Mouse (Mus musculus) lung, embryonic 16.5 days (tissue): ENCODE measurements around the gene Ttll12. TPM values are rescaled to one million over a fixed set of nuclear protein-coding genes. Genes with fewer than 3 reads are reported as not detected.

ENCODE experiments used
- ATAC-seq: fragments of 200-750 bp; cut with Nextera tagmentation; 2 replicates; pipeline ENCODE4 v1.8.0; 2017; ENCODE audit warnings: low read depth, mild to moderate bottlenecking, moderate library complexity
- H3K27ac ChIP-seq: fragments of 300-500 bp; sonication (generic); 2 replicates; pipeline ENCODE4 v1.5.1; 2014; ENCODE audit warnings: mild to moderate bottlenecking, control low read depth, low read length
- H3K27me3 ChIP-seq: fragments of 300-500 bp; sonication (generic); 2 replicates; pipeline ENCODE4 v1.6.1; 2014; ENCODE audit warnings: low read depth, low read length, mixed read lengths; ENCODE audit not compliant: control insufficient read depth, insufficient read depth
- H3K36me3 ChIP-seq: fragments of 300-500 bp; sonication (generic); 2 replicates; pipeline ENCODE4 v1.6.1; 2014; ENCODE audit warnings: low read length; ENCODE audit not compliant: control insufficient read depth, insufficient read depth
- H3K4me1 ChIP-seq: fragments of 300-500 bp; sonication (generic); replicated peaks from 2 replicates; pipeline ENCODE4 v1.6.1; 2014; ENCODE audit warnings: low read length, mixed read lengths; ENCODE audit not compliant: control insufficient read depth, insufficient read depth
- H3K4me2 ChIP-seq: fragments of 300-500 bp; sonication (generic); 2 replicates; pipeline ENCODE4 v1.6.1; 2014; ENCODE audit warnings: low read depth, low read length, control low read depth
- H3K4me3 ChIP-seq: fragments of 300-500 bp; sonication (generic); 2 replicates; pipeline ENCODE4 v1.5.1; 2014; ENCODE audit warnings: mild to moderate bottlenecking, low read length, control low read depth
- H3K9ac ChIP-seq: fragments of 300-500 bp; sonication (generic); 2 replicates; pipeline ENCODE4 v1.6.1; 2014; ENCODE audit warnings: low read length, control low read depth
- H3K9me3 ChIP-seq: fragments of 300-500 bp; sonication (generic); 2 replicates; pipeline ENCODE4 v1.6.1; 2016; ENCODE audit warnings: low read length; ENCODE audit not compliant: control insufficient read depth
- WGBS: fragments of 180-500 bp; shearing (Covaris S2); extraction: QIAGEN DNeasy Blood & Tissue Kit; methylation state at CpG from one replicate; pipeline ENCODE4 v1.1.7; 2014; 5-methylcytosine and 5-hydroxymethylcytosine counted together
- polyA plus RNA-seq: library from polyadenylated mRNA; unstranded; fragments of >200 nt; fragmentation: Nextera tagmentation; extraction: Ambion mirVana; gene quantifications from 2 replicates; pipeline ENCODE4 v1.2.1, GENCODE M21; 2015

Ttll12 gene
- polyA plus RNA-seq, 1 experiment from 2014 or later: 32.7 TPM

- H3K27me3 ChIP-seq: no peaks in the 10 kb centered on the region
- peak overlapping the region; percentile 85 for H3K27ac ChIP-seq
- peak overlapping the region; percentile 91 for H3K4me3 ChIP-seq
- H3K4me1 ChIP-seq: peaks cover 4% of the 10 kb centered on the region
- WGBS: 1% methylated on average over 68 of the region's 74 CpGs
- H3K9me3 ChIP-seq: peaks cover 3% of the 10 kb centered on the region
- peak; percentile 91 for ATAC-seq
- H3K36me3 ChIP-seq: peaks cover 7% of the 10 kb centered on the region; the same call in 1 of the 2 replicates
- H3K9ac ChIP-seq: peak overlapping the region; percentile 97
- H3K4me2 ChIP-seq: peak overlapping the region; percentile 96
Observed at GRCm38 (mm10) chr15:83555161-83555974, 39.6 kb downstream of the Ttll12 start.

DNA sequence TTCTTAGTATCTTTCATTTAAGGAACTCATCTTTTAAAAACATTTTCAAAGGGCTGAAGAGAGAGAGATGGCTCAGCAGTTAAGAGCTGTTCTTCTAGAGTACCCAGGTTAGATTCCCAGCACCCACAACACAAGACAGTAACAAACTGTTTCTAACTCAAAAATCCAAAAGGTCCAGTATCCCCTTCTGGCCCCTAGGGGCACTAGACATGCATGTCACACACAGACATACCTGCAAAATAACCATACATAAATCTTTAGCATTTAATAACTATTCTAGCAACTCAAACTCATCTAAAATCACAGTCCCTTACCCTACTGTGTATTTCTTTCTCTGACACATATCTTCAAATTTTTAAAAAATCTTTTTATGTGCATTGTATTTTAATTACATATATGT is 41.1 kb downstream of the Ttll12 start:
- Histone ChIP-seq H3K9me3 (peaks cover 3% of the 10 kb centered on the region), H3K27ac (no peak overlapping the region)

GRCm38 (mm10) chr15:83550137-83550536 is 44.8 kb downstream of the Ttll12 start:
- no peak overlapping the region for H3K27ac ChIP-seq
- H3K36me3 ChIP-seq: peaks cover 45% of the 10 kb centered on the region
- no peak overlapping the region for H3K4me3 ChIP-seq
- peaks cover 4% of the 10 kb centered on the region for H3K4me1 ChIP-seq
- H3K9me3 ChIP-seq: peaks cover 3% of the 10 kb centered on the region
- no peaks in the 10 kb centered on the region for H3K27me3 ChIP-seq
- no peak for ATAC-seq
- no peak overlapping the region for H3K9ac ChIP-seq
- 72% methylated on average over 2 of the region's 2 CpGs for WGBS
- no peak overlapping the region for H3K4me2 ChIP-seq

More for the DNA sequence above, 41.1 kb downstream of the Ttll12 start:
- no peak overlapping the region for H3K9ac ChIP-seq
- H3K27me3 ChIP-seq: no peaks in the 10 kb centered on the region
- ATAC-seq: no peak
- H3K4me2 ChIP-seq: no peak overlapping the region
- H3K4me3 ChIP-seq: no peak overlapping the region
- peaks cover 14% of the 10 kb centered on the region for H3K36me3 ChIP-seq
- H3K4me1 ChIP-seq: peaks cover 4% of the 10 kb centered on the region

GRCm38 (mm10) chr15:83547144-83547543 is 47.8 kb downstream of the Ttll12 start:
- Histone ChIP-seq H3K4me2 (no peak overlapping the region), H3K36me3 (peaks cover 41% of the 10 kb centered on the region), H3K4me1 (no peaks in the 10 kb centered on the region), H3K27me3 (no peaks in the 10 kb centered on the region), H3K9ac (no peak overlapping the region), H3K9me3 (no peaks in the 10 kb centered on the region), H3K4me3 (no peak overlapping the region), H3K27ac (no peak overlapping the region)
- ATAC-seq: no peak
- 85% methylated on average over 8 of the region's 8 CpGs for WGBS

DNA sequence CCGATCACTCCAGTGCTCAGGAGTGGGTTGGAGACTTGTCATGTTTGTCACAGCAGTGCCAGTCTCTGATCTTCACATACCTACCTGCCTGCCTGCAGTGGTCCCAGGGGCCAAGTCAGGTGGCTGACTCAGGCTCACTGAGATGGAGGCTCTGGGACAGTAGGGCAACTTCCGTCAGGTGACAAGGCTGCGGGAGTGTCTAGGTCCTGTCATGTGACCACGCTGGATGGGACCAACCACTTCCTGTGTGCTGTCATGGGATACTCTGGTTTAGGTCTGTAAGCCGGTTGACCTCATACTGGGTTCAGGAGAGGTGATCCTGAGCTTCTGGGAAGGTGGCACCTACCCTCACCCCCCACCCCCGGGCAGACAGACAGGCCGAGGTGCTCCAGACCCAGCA is 48.9 kb downstream of the Ttll12 start:
- no peak overlapping the region for H3K9ac ChIP-seq
- H3K36me3 ChIP-seq: peaks cover 40% of the 10 kb centered on the region
- WGBS: 82% methylated on average over 7 of the region's 7 CpGs
- ATAC-seq: no peak
- no peak overlapping the region for H3K4me3 ChIP-seq
- H3K27ac ChIP-seq: no peak overlapping the region
- no peak overlapping the region for H3K4me2 ChIP-seq
- H3K9me3 ChIP-seq: no peaks in the 10 kb centered on the region
- no peaks in the 10 kb centered on the region for H3K27me3 ChIP-seq
- H3K4me1 ChIP-seq: no peaks in the 10 kb centered on the region

- no peak for ATAC-seq
- WGBS: 70% methylated on average over 9 of the region's 9 CpGs
- H3K36me3 ChIP-seq: peaks cover 13% of the 10 kb centered on the region
Observed at GRCm38 (mm10) chr15:83541647-83542287, 53.2 kb downstream of the Ttll12 start.

GRCm38 (mm10) chr15:83539905-83540304 is 55.1 kb downstream of the Ttll12 start:
- Histone ChIP-seq H3K4me3 (no peak overlapping the region), H3K9me3 (no peaks in the 10 kb centered on the region), H3K4me1 (peaks cover 11% of the 10 kb centered on the region), H3K27me3 (no peaks in the 10 kb centered on the region), H3K27ac (no peak overlapping the region), H3K4me2 (no peak overlapping the region), H3K9ac (no peak overlapping the region), H3K36me3 (no peaks in the 10 kb centered on the region)
- 35% methylated on average over 4 of the region's 4 CpGs for WGBS
- peak; percentile 68; the same call in 1 of the 2 replicates for ATAC-seq

More at GRCm38 (mm10) chr15:83541647-83542287, 53.2 kb downstream of the Ttll12 start:
- Histone ChIP-seq H3K9ac (no peak overlapping the region), H3K4me2 (no peak overlapping the region), H3K27me3 (no peaks in the 10 kb centered on the region), H3K4me3 (no peak overlapping the region), H3K9me3 (no peaks in the 10 kb centered on the region), H3K27ac (no peak overlapping the region), H3K4me1 (peaks cover 4% of the 10 kb centered on the region)

DNA sequence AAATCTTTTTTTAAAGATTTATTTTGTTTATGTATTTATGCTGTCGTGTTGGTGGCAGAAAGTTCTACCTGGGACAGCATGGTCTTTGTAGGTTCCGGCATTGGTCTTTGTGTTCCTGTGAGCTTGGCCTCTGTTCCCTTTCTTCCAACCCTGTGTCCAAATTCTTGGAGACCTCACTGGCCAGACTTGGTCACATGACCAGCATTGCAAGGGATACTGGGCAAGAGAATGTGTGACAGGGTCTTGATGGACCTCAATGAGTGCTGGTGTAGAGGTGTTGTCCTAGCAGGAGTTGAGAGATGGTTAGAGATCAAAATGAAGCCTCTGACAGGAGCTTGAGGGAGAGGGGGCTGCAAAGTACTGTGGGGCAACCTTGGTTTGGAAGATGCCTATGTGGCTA is 56.1 kb downstream of the Ttll12 start:
- Histone ChIP-seq H3K9me3 (no peaks in the 10 kb centered on the region), H3K4me2 (no peak overlapping the region), H3K27me3 (no peaks in the 10 kb centered on the region), H3K36me3 (no peaks in the 10 kb centered on the region), H3K9ac (no peak overlapping the region), H3K4me1 (peaks cover 11% of the 10 kb centered on the region), H3K4me3 (no peak overlapping the region), H3K27ac (no peak overlapping the region)
- no peak for ATAC-seq
- WGBS: 91% methylated on average over 2 of the region's 2 CpGs

DNA sequence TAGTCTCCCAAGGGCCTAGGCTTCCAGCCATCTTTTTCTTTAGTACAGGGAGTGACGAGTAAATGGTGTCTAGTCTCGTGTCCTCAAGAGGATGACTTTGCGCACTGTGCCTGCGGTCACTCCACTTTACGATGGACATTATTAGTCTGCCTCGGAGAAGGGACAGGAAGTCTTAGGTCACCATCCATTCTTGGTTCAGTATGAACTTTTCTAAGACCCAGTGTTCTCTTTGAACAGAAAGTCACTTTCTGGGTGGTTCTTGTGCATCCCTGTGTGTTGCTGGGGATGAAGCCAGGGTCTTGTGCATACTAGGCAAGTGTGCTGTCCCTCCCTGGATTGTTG is 59.1 kb downstream of the Ttll12 start:
- no peak overlapping the region for H3K4me3 ChIP-seq
- H3K4me1 ChIP-seq: peaks cover 13% of the 10 kb centered on the region
- no peak overlapping the region; the same call in 1 of the 2 replicates for H3K27ac ChIP-seq
- no peaks in the 10 kb centered on the region for H3K27me3 ChIP-seq
- 60% methylated on average over 6 of the region's 6 CpGs for WGBS
- H3K4me2 ChIP-seq: no peak overlapping the region
- no peaks in the 10 kb centered on the region for H3K9me3 ChIP-seq
- H3K9ac ChIP-seq: 0 out of 2 replicates have a peak overlapping the region, but pooled peaks have one; percentile 22
- no peak for ATAC-seq
- H3K36me3 ChIP-seq: no peaks in the 10 kb centered on the region
